Mouse (Mus musculus) CH12.LX (cell line): ENCODE results near the gene Tm7sf2. TPM values are rescaled to one million over a fixed set of nuclear protein-coding genes. Genes with fewer than 3 reads are reported as not detected.

Experiments
- DNase-seq: peaks from one replicate; pipeline ENCODE4 v3.0.0-alpha.2; 2013; ENCODE audit errors: extremely low read depth
- H3K27ac ChIP-seq: 2 replicates; pipeline ENCODE4 v1.5.1; 2012; ENCODE audit warnings: low read depth, mild to moderate bottlenecking, control low read depth, moderate library complexity; ENCODE audit not compliant: insufficient read depth
- H3K27me3 ChIP-seq: replicated peaks from 2 replicates; pipeline ENCODE3; 2012; ENCODE audit warnings: inconsistent platforms
- H3K36me3 ChIP-seq, 2 experiments: replicated peaks in 1 of 2; 2 replicates each; pipeline versions ENCODE3 to v1.6.1; 2012; ENCODE audit warnings: inconsistent platforms in 1 of 2, low read length in 1 of 2, mild to moderate bottlenecking in 1 of 2, mixed read lengths in 1 of 2, moderate library complexity in 1 of 2; ENCODE audit not compliant: control insufficient read depth in 1 of 2, insufficient read depth in 1 of 2
- H3K4me1 ChIP-seq, 2 experiments: 2 replicates each; pipeline ENCODE4 v1.6.1; 2012; ENCODE audit warnings: inconsistent platforms in 1 of 2, moderate library complexity in 1 of 2; ENCODE audit not compliant: insufficient read depth in 2 of 2, control insufficient read depth in 1 of 2
- H3K4me2 ChIP-seq: 2 replicates; pipeline ENCODE4 v1.6.1; 2012; ENCODE audit warnings: low read depth, mild to moderate bottlenecking, control low read depth; ENCODE audit not compliant: poor library complexity, insufficient read depth, severe bottlenecking
- H3K4me3 ChIP-seq, 3 experiments: fragments of 150-350 bp in 1 of 3; sonication (generic) in 1 of 3; replicated peaks in 1 of 3; 2 replicates each; pipeline versions ENCODE3 to v1.5.1; 2011 to 2012; ENCODE audit warnings: low read depth in 2 of 3, low read length in 2 of 3, mild to moderate bottlenecking in 2 of 3, moderate library complexity in 2 of 3, control low read depth in 1 of 3, improper control_type of control experiment in 1 of 3, inconsistent platforms in 1 of 3, mixed read lengths in 1 of 3; ENCODE audit not compliant: poor library complexity in 1 of 3
- H3K79me2 ChIP-seq: replicated peaks from 2 replicates; pipeline ENCODE4 v1.6.1; 2012; ENCODE audit warnings: mild to moderate bottlenecking, moderate library complexity; ENCODE audit not compliant: control insufficient read depth, poor library complexity, insufficient read depth, severe bottlenecking; ENCODE audit errors: extremely low read depth
- H3K9ac ChIP-seq: 2 replicates; pipeline ENCODE4 v1.6.1; 2012; ENCODE audit warnings: low read depth, mild to moderate bottlenecking, control low read depth, moderate library complexity; ENCODE audit not compliant: insufficient read depth
- H3K9me3 ChIP-seq: replicated peaks from 2 replicates; pipeline ENCODE3; 2012; ENCODE audit warnings: low read length, inconsistent platforms, mixed read lengths
- BHLHE40 ChIP-seq: IDR thresholded peaks from 2 replicates; pipeline ENCODE4 v1.6.1; 2011; ENCODE audit warnings: mild to moderate bottlenecking, low read depth, low read length, improper control_type of control experiment
- CHD2 ChIP-seq: IDR thresholded peaks from 2 replicates; pipeline ENCODE4 v1.6.1; 2011; ENCODE audit warnings: low read length, improper control_type of control experiment
- CTCF ChIP-seq, 2 experiments: IDR thresholded peaks in 1 of 2; conservative IDR thresholded peaks in 1 of 2; 2 replicates each; pipeline ENCODE4 v1.5.1; 2011 to 2012; ENCODE audit warnings: low read depth in 2 of 2, low read length in 2 of 2, improper control_type of control experiment in 1 of 2, inconsistent platforms in 1 of 2, mild to moderate bottlenecking in 1 of 2, moderate library complexity in 1 of 2
- E2F4 ChIP-seq: IDR thresholded peaks from 2 replicates; pipeline ENCODE4 v1.6.1; 2011; ENCODE audit warnings: low read depth, low read length, improper control_type of control experiment; ENCODE audit not compliant: insufficient replicate concordance
- ELF1 ChIP-seq: IDR thresholded peaks from 2 replicates; pipeline ENCODE4 v1.6.1; 2014; ENCODE audit warnings: low read depth, mild to moderate bottlenecking, inconsistent platforms, low read length, improper control_type of control experiment
- ETS1 ChIP-seq: conservative IDR thresholded peaks from 2 replicates; pipeline ENCODE4 v1.6.1; 2012; ENCODE audit warnings: low read depth, mild to moderate bottlenecking, inconsistent platforms, low read length, improper control_type of control experiment, moderate library complexity
- HCFC1 ChIP-seq: IDR thresholded peaks from 2 replicates; pipeline ENCODE4 v1.6.1; 2012; ENCODE audit warnings: low read depth, mild to moderate bottlenecking, inconsistent platforms, low read length, improper control_type of control experiment
- IRF4 ChIP-seq: IDR thresholded peaks from 2 replicates; pipeline ENCODE4 v1.6.1; 2014; ENCODE audit warnings: low read depth, mild to moderate bottlenecking, inconsistent platforms, low read length, improper control_type of control experiment
- JUN ChIP-seq: IDR thresholded peaks from 2 replicates; pipeline ENCODE4 v1.6.1; 2011; ENCODE audit warnings: low read depth, mild to moderate bottlenecking, low read length, improper control_type of control experiment, moderate library complexity; ENCODE audit not compliant: insufficient read depth
- KAT2A ChIP-seq: IDR thresholded peaks from 2 replicates; pipeline ENCODE4 v1.6.1; 2012; ENCODE audit warnings: low read length, improper control_type of control experiment, inconsistent platforms; ENCODE audit not compliant: insufficient replicate concordance
- MYC ChIP-seq: IDR thresholded peaks from 2 replicates; pipeline ENCODE4 v1.6.1; 2011; ENCODE audit warnings: low read depth, mild to moderate bottlenecking, improper control_type of control experiment, low read length
- NELFE ChIP-seq: IDR thresholded peaks from 2 replicates; pipeline ENCODE4 v1.6.1; 2011; ENCODE audit warnings: low read depth, low read length, improper control_type of control experiment
- NRF1 ChIP-seq: IDR thresholded peaks from 2 replicates; pipeline ENCODE4 v1.6.1; 2014; ENCODE audit warnings: low read depth, mild to moderate bottlenecking, inconsistent platforms, low read length, improper control_type of control experiment, moderate library complexity
- POLR2AphosphoS2 ChIP-seq: IDR thresholded peaks from 2 replicates; pipeline ENCODE4 v1.6.1; 2011; ENCODE audit warnings: low read depth, low read length, improper control_type of control experiment
- UBTF ChIP-seq: IDR thresholded peaks from 2 replicates; pipeline ENCODE4 v1.6.1; 2012; ENCODE audit warnings: low read depth, mild to moderate bottlenecking, inconsistent platforms, low read length, improper control_type of control experiment, moderate library complexity
- USF1 ChIP-seq: IDR thresholded peaks from 2 replicates; pipeline ENCODE4 v1.6.1; 2014; ENCODE audit warnings: low read depth, mild to moderate bottlenecking, inconsistent platforms, low read length, improper control_type of control experiment
- USF2 ChIP-seq: conservative IDR thresholded peaks from 2 replicates; pipeline ENCODE4 v1.6.1; 2011; ENCODE audit warnings: low read depth, low read length, improper control_type of control experiment
- ZKSCAN1 ChIP-seq: IDR thresholded peaks from 2 replicates; pipeline ENCODE4 v1.6.1; 2012; ENCODE audit warnings: low read depth, inconsistent platforms, low read length, improper control_type of control experiment, borderline replicate concordance
- ZMIZ1 ChIP-seq: IDR thresholded peaks from 2 replicates; pipeline ENCODE4 v1.6.1; 2012; ENCODE audit warnings: low read depth, mild to moderate bottlenecking, inconsistent platforms, low read length, improper control_type of control experiment
- ZNF384 ChIP-seq: IDR thresholded peaks from 2 replicates; pipeline ENCODE4 v1.6.1; 2012; ENCODE audit warnings: low read depth, low read length, improper control_type of control experiment, inconsistent platforms
- dilution Hi-C: fragments of 300-500 bp; cut with MboI; formaldehyde crosslinking; loops from 2 replicates; pipeline ENCODE4 v1.14.3; 2020; ENCODE audit warnings: low sequenced_read_pairs; ENCODE audit not compliant: extremely low pct_unique_long_range_greater_than_20kb, extremely low pct_ligation_motif_present
- in situ Hi-C: fragments of 300-500 bp; cut with MboI; formaldehyde crosslinking; loops from 3 replicates; pipeline ENCODE4 v1.14.3; 2019; ENCODE audit warnings: low sequenced_read_pairs, low pct_ligation_motif_present, low pct_unique_long_range_greater_than_20kb, mixed read lengths
- polyA plus RNA-seq: library from polyadenylated mRNA; unstranded; fragments of >175 nt; gene quantifications from 2 replicates; pipeline ENCODE4 v1.2.1, GENCODE M21; 2012; ENCODE audit warnings: low read depth; ENCODE audit not compliant: insufficient read length
- total RNA-seq, 2 experiments: library from RNA; depleted of rRNA; stranded (reverse); fragments of 300-350 nt in 1 of 2; fragments of >200 nt in 1 of 2; gene quantifications; 2 replicates each; pipeline ENCODE4 v1.2.3; 2012 to 2014

The Tm7sf2 gene
- total and polyA plus RNA-seq, 3 experiments: 10.8 to 15.1 (median 11.7) TPM

- TF ChIP-seq CHD2: no peak
- TF ChIP-seq BHLHE40: no peak
- no peak for TF ChIP-seq NRF1
- TF ChIP-seq HCFC1: no peak
- TF ChIP-seq UBTF: no peak
- no peak for TF ChIP-seq ZKSCAN1
- TF ChIP-seq USF1: no peak
- TF ChIP-seq IRF4: no peak
- TF ChIP-seq ETS1: no peak
- TF ChIP-seq MYC: no peak
- no peak for TF ChIP-seq KAT2A
- no peak for TF ChIP-seq JUN
- no peak for TF ChIP-seq ZMIZ1
- no peak for TF ChIP-seq CTCF (conservative IDR thresholded peaks at IDR 0.05 in 1 of 2, IDR thresholded peaks at IDR 0.05 in 1 of 2; ENCODE audit: low read depth in 2 of 2, low read length in 2 of 2)
- TF ChIP-seq E2F4: no peak
- no peak for TF ChIP-seq USF2
- no peak for TF ChIP-seq NELFE
- TF ChIP-seq, all 38 proteins: peak for 0
- in situ Hi-C loops (no loop called here), dilution Hi-C loops (no loop called here)
- Histone ChIP-seq H3K9ac (peak overlapping the region; percentile 58), H3K9me3 (no peaks in the 10 kb centered on the region), H3K4me1 (peaks cover 13 to 59% of the 10 kb centered on the region in 2 experiments; a peak in 3 of 4 replicates), H3K4me2 (peak overlapping the region; percentile 80), H3K79me2 (peaks cover 63% of the 10 kb centered on the region), H3K4me3 (peak overlapping the region; percentile 70 to 99 (median 97)), H3K36me3 (peaks cover 54 to 61% of the 10 kb centered on the region in 2 experiments), H3K27ac (no peak overlapping the region), H3K27me3 (no peaks in the 10 kb centered on the region)
- no peak for DNase-seq
Measured at GRCm38 (mm10) chr19:6056696-6057095, 11.5 kb downstream of the Tm7sf2 start.

- H3K36me3 ChIP-seq: peaks cover 73 to 81% of the 10 kb centered on the region in 2 experiments
- H3K4me3 ChIP-seq: no peak overlapping the region
- H3K79me2 ChIP-seq: peaks cover 78% of the 10 kb centered on the region
- dilution Hi-C loops: no loop called here
- no peak overlapping the region for H3K9ac ChIP-seq
- no peak overlapping the region for H3K4me2 ChIP-seq
- no peak overlapping the region for H3K27ac ChIP-seq
- H3K9me3 ChIP-seq: no peaks in the 10 kb centered on the region
- peak; percentile 55 for DNase-seq
- in situ Hi-C loops: no loop called here
- TF ChIP-seq ZMIZ1: peak; percentile 37; the same call in 1 of the 2 replicates
- no peak for TF ChIP-seq ZNF384
- no peak for TF ChIP-seq IRF4
- TF ChIP-seq ELF1: no peak
- TF ChIP-seq POLR2AphosphoS2: no peak
- no peaks in the 10 kb centered on the region for H3K27me3 ChIP-seq
- peaks cover 35 to 79% of the 10 kb centered on the region in 2 experiments for H3K4me1 ChIP-seq
Measured at GRCm38 (mm10) chr19:6054296-6054695, 13.9 kb downstream of the Tm7sf2 start.
